Mouse (Mus musculus) MEL (cell line): ENCODE results near the gene Gm10840. TPM values are rescaled to one million over a fixed set of nuclear protein-coding genes. Genes with fewer than 3 reads are reported as not detected.
A peak's percentile ranks its signal among the peaks of the same experiment; 100 is the strongest.

Experiments
- DNase-seq: peaks from one replicate; pipeline ENCODE4 v3.0.0; 2011; ENCODE audit warnings: low read depth, low spot score
- H3K27ac ChIP-seq: 2 replicates; pipeline ENCODE4 v1.5.1; 2012; ENCODE audit warnings: low read depth, mild to moderate bottlenecking, control low read depth, low read length, moderate library complexity; ENCODE audit not compliant: control insufficient read depth
- H3K27me3 ChIP-seq, 2 experiments: fragments of 150-350 bp in 1 of 2; sonication (generic) in 1 of 2; 2 replicates each; pipeline ENCODE4 v1.6.1; 2012; ENCODE audit warnings: low read length in 2 of 2, mild to moderate bottlenecking in 2 of 2, improper control_type of control experiment in 1 of 2, moderate library complexity in 1 of 2; ENCODE audit not compliant: insufficient read depth in 2 of 2, control insufficient read depth in 1 of 2
- H3K36me3 ChIP-seq, 2 experiments: 2 replicates each; pipeline ENCODE4 v1.6.1; 2012 to 2014; ENCODE audit warnings: low read length in 2 of 2, improper control_type of control experiment in 1 of 2, inconsistent platforms in 1 of 2, mild to moderate bottlenecking in 1 of 2; ENCODE audit not compliant: insufficient read depth in 2 of 2, control insufficient read depth in 1 of 2
- H3K4me1 ChIP-seq, 2 experiments: fragments of 150-350 bp in 1 of 2; sonication (generic) in 1 of 2; 2 replicates each; pipeline ENCODE4 v1.6.1; 2012; ENCODE audit warnings: low read length in 2 of 2, improper control_type of control experiment in 1 of 2, mild to moderate bottlenecking in 1 of 2; ENCODE audit not compliant: insufficient read depth in 2 of 2, control insufficient read depth in 1 of 2
- H3K4me3 ChIP-seq, 2 experiments: fragments of 150-350 bp in 1 of 2; sonication (generic) in 1 of 2; 2 replicates each; pipeline ENCODE4 v1.5.1; 2012; ENCODE audit warnings: low read depth in 2 of 2, low read length in 2 of 2, mild to moderate bottlenecking in 2 of 2, moderate library complexity in 2 of 2, control low read depth in 1 of 2, improper control_type of control experiment in 1 of 2; ENCODE audit not compliant: control insufficient read depth in 1 of 2, insufficient read depth in 1 of 2
- H3K79me2 ChIP-seq: 2 replicates; pipeline ENCODE4 v1.6.1; 2012; ENCODE audit warnings: mild to moderate bottlenecking, low read length, moderate library complexity; ENCODE audit not compliant: control insufficient read depth, poor library complexity, insufficient read depth
- H3K9ac ChIP-seq: 2 replicates; pipeline ENCODE4 v1.6.1; 2012; ENCODE audit warnings: low read depth, mild to moderate bottlenecking, control low read depth, low read length, moderate library complexity; ENCODE audit not compliant: control insufficient read depth, poor library complexity, severe bottlenecking
- H3K9me3 ChIP-seq: fragments of 150-350 bp; sonication (generic); replicated peaks from 2 replicates; pipeline ENCODE4 v1.6.1; 2012; ENCODE audit warnings: mild to moderate bottlenecking, low read length, improper control_type of control experiment, moderate library complexity; ENCODE audit not compliant: insufficient read depth
- BHLHE40 ChIP-seq: IDR thresholded peaks from 2 replicates; pipeline ENCODE4 v1.6.1; 2012; ENCODE audit warnings: low read depth, mild to moderate bottlenecking, inconsistent platforms, low read length, improper control_type of control experiment, borderline replicate concordance
- CHD1 ChIP-seq: IDR thresholded peaks from 2 replicates; pipeline ENCODE4 v1.6.1; 2012; ENCODE audit warnings: low read depth, mild to moderate bottlenecking, inconsistent platforms, low read length, improper control_type of control experiment
- E2F4 ChIP-seq: IDR thresholded peaks from 2 replicates; pipeline ENCODE4 v1.6.1; 2011; ENCODE audit warnings: low read depth, low read length, improper control_type of control experiment, borderline replicate concordance
- ELF1 ChIP-seq: IDR thresholded peaks from 2 replicates; pipeline ENCODE4 v1.6.1; 2014; ENCODE audit warnings: low read depth, mild to moderate bottlenecking, inconsistent platforms, low read length, improper control_type of control experiment, moderate library complexity
- EP300 ChIP-seq, 2 experiments: IDR thresholded peaks; 2 replicates each; pipeline ENCODE4 v1.6.1; 2011; ENCODE audit warnings: improper control_type of control experiment in 2 of 2, low read length in 2 of 2, low read depth in 1 of 2, mild to moderate bottlenecking in 1 of 2
- ETS1 ChIP-seq: IDR thresholded peaks from 2 replicates; pipeline ENCODE4 v1.6.1; 2012; ENCODE audit warnings: low read depth, mild to moderate bottlenecking, inconsistent platforms, low read length, improper control_type of control experiment, moderate library complexity
- GABPA ChIP-seq: IDR thresholded peaks from 2 replicates; pipeline ENCODE4 v1.6.1; 2012; ENCODE audit warnings: low read depth, mild to moderate bottlenecking, inconsistent platforms, low read length, improper control_type of control experiment, moderate library complexity
- GATA1 ChIP-seq: IDR thresholded peaks from 2 replicates; pipeline ENCODE4 v1.6.1; 2011; ENCODE audit warnings: low read depth, low read length, improper control_type of control experiment
- JUND ChIP-seq: IDR thresholded peaks from 2 replicates; pipeline ENCODE4 v1.6.1; 2011; ENCODE audit warnings: low read depth, mild to moderate bottlenecking, improper control_type of control experiment, low read length
- KAT2A ChIP-seq: conservative IDR thresholded peaks from 2 replicates; pipeline ENCODE4 v1.6.1; 2012; ENCODE audit warnings: low read depth, low read length, improper control_type of control experiment, inconsistent platforms
- MAFK ChIP-seq: IDR thresholded peaks from 2 replicates; pipeline ENCODE4 v1.6.1; 2011; ENCODE audit warnings: low read depth, mild to moderate bottlenecking, low read length, improper control_type of control experiment, borderline replicate concordance
- MAX ChIP-seq: IDR thresholded peaks from 2 replicates; pipeline ENCODE4 v1.6.1; 2011; ENCODE audit warnings: low read length, improper control_type of control experiment
- MEF2A ChIP-seq: IDR thresholded peaks from 2 replicates; pipeline ENCODE4 v1.6.1; 2014; ENCODE audit warnings: low read depth, mild to moderate bottlenecking, inconsistent platforms, low read length, improper control_type of control experiment; ENCODE audit not compliant: poor library complexity, insufficient replicate concordance, severe bottlenecking; ENCODE audit errors: extremely low read depth
- MXI1 ChIP-seq: IDR thresholded peaks from 2 replicates; pipeline ENCODE4 v1.6.1; 2011; ENCODE audit warnings: mild to moderate bottlenecking, low read depth, low read length, improper control_type of control experiment
- MYB ChIP-seq: IDR thresholded peaks from 2 replicates; pipeline ENCODE4 v1.6.1; 2011; ENCODE audit warnings: mild to moderate bottlenecking, low read depth, low read length, improper control_type of control experiment
- MYC ChIP-seq: IDR thresholded peaks from 2 replicates; pipeline ENCODE4 v1.6.1; 2011; ENCODE audit warnings: low read depth, mild to moderate bottlenecking, low read length, improper control_type of control experiment, moderate library complexity
- NELFE ChIP-seq: IDR thresholded peaks from 2 replicates; pipeline ENCODE4 v1.6.1; 2011; ENCODE audit warnings: low read depth, low read length, improper control_type of control experiment
- NRF1 ChIP-seq: IDR thresholded peaks from 2 replicates; pipeline ENCODE4 v1.6.1; 2014; ENCODE audit warnings: low read depth, mild to moderate bottlenecking, inconsistent platforms, low read length, improper control_type of control experiment, moderate library complexity; ENCODE audit not compliant: poor library complexity, insufficient read depth, severe bottlenecking
- POLR2A ChIP-seq, 2 experiments: IDR thresholded peaks; 2 replicates each; pipeline ENCODE4 v1.6.1; 2011 to 2012; ENCODE audit warnings: low read length in 2 of 2, mild to moderate bottlenecking in 2 of 2, control low read depth in 1 of 2, improper control_type of control experiment in 1 of 2, low read depth in 1 of 2, moderate library complexity in 1 of 2; ENCODE audit not compliant: control insufficient read depth in 1 of 2, insufficient read depth in 1 of 2, poor library complexity in 1 of 2
- POLR2AphosphoS2 ChIP-seq: IDR thresholded peaks from 2 replicates; pipeline ENCODE4 v1.6.1; 2011; ENCODE audit warnings: low read length, improper control_type of control experiment
- POLR2AphosphoS5 ChIP-seq: IDR thresholded peaks from 2 replicates; pipeline ENCODE4 v1.6.1; 2012; ENCODE audit warnings: low read depth, borderline replicate concordance, mild to moderate bottlenecking, inconsistent platforms, low read length, moderate library complexity, mixed read lengths
- SIN3A ChIP-seq: IDR thresholded peaks from 2 replicates; pipeline ENCODE4 v1.6.1; 2012; ENCODE audit warnings: low read length, improper control_type of control experiment, inconsistent platforms
- TCF12 ChIP-seq: IDR thresholded peaks from 2 replicates; pipeline ENCODE4 v1.6.1; 2014; ENCODE audit warnings: low read depth, mild to moderate bottlenecking, inconsistent platforms, low read length, improper control_type of control experiment, moderate library complexity
- UBTF ChIP-seq: IDR thresholded peaks from 2 replicates; pipeline ENCODE4 v1.6.1; 2012; ENCODE audit warnings: low read depth, mild to moderate bottlenecking, inconsistent platforms, low read length, improper control_type of control experiment, moderate library complexity, borderline replicate concordance; ENCODE audit not compliant: insufficient read depth
- USF1 ChIP-seq: IDR thresholded peaks from 2 replicates; pipeline ENCODE4 v1.6.1; 2014; ENCODE audit warnings: low read depth, mild to moderate bottlenecking, inconsistent platforms, low read length, improper control_type of control experiment, moderate library complexity
- USF2 ChIP-seq, 2 experiments: IDR thresholded peaks; 2 replicates each; pipeline ENCODE4 v1.6.1; 2011 to 2012; ENCODE audit warnings: improper control_type of control experiment in 2 of 2, low read length in 2 of 2, borderline replicate concordance in 1 of 2, inconsistent platforms in 1 of 2, low read depth in 1 of 2, mild to moderate bottlenecking in 1 of 2; ENCODE audit not compliant: insufficient read depth in 1 of 2
- ZC3H11A ChIP-seq: IDR thresholded peaks from 2 replicates; pipeline ENCODE4 v1.6.1; 2012; ENCODE audit warnings: low read depth, mild to moderate bottlenecking, inconsistent platforms, low read length, improper control_type of control experiment
- ZMIZ1 ChIP-seq: IDR thresholded peaks from 2 replicates; pipeline ENCODE4 v1.6.1; 2012; ENCODE audit warnings: low read depth, mild to moderate bottlenecking, inconsistent platforms, low read length, improper control_type of control experiment, moderate library complexity
- ZNF384 ChIP-seq: IDR thresholded peaks from 2 replicates; pipeline ENCODE4 v1.6.1; 2012; ENCODE audit warnings: low read depth, mild to moderate bottlenecking, inconsistent platforms, low read length, improper control_type of control experiment
- polyA plus RNA-seq, 2 experiments: library from polyadenylated mRNA; stranded (reverse) in 1 of 2; unstranded in 1 of 2; fragments of >175 nt in 1 of 2; fragments of >200 nt in 1 of 2; gene quantifications; 2 replicates each; pipeline versions ENCODE4 v1.2.1 to v1.2.4; 2012; ENCODE audit warnings: low replicate concordance in 2 of 2, low read depth in 1 of 2; ENCODE audit not compliant: insufficient read length in 2 of 2, insufficient read depth in 1 of 2, missing spikeins in 1 of 2
- total RNA-seq: library from RNA; depleted of rRNA; stranded (reverse); fragments of 300-350 nt; gene quantifications from 2 replicates; pipeline ENCODE4 v1.2.3, GENCODE M21; 2012

The Gm10840 gene
- total and polyA plus RNA-seq, 3 experiments = not detected

DNA sequence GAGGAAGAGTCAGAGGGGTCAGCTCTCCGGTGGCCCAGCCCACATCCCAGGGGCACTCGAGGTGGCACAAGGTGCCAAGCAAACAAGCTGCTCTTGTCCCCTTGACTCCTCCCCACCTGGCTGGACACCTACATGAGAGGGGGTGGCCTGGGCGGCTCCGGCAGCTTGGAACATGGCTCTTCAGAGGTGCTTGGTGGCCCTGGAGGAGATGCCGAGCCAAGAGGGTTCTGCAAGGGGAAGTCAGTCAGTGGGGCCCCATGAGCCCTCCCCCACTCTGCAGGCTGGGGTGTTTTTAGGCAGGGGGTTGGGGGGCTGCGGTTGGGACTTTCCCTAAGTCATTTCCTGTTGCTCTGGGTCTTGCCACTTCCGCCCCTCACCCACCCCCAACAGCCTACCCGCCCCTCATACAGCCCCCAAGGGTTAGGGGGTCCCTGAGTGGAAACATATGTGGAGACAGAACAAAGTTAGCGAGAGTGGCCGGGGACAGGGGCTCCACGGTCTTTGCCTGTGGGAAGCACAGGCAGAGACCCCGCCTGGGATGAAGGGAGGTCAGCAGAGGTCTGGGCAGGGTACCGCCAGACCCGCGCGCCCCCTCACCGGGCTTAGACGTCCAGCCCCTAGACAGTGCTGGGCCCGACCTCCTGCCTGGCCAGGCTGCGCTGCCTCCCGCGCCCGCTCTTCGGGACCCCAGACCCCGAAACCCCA, 1.3 kb upstream of the Gm10840 start (continued):
- TF ChIP-seq EP300 (IDR thresholded peaks at IDR 0.05; ENCODE audit: low read depth in 1 of 2, low read length in 2 of 2) = peak; percentile 39 to 81; a peak in 3 of 4 replicates
- TF ChIP-seq UBTF = no peak
- TF ChIP-seq CHD1 = no peak
- no peak for TF ChIP-seq POLR2AphosphoS2
- no peak for TF ChIP-seq KAT2A
- TF ChIP-seq, all 39 proteins: peak for 12

DNA sequence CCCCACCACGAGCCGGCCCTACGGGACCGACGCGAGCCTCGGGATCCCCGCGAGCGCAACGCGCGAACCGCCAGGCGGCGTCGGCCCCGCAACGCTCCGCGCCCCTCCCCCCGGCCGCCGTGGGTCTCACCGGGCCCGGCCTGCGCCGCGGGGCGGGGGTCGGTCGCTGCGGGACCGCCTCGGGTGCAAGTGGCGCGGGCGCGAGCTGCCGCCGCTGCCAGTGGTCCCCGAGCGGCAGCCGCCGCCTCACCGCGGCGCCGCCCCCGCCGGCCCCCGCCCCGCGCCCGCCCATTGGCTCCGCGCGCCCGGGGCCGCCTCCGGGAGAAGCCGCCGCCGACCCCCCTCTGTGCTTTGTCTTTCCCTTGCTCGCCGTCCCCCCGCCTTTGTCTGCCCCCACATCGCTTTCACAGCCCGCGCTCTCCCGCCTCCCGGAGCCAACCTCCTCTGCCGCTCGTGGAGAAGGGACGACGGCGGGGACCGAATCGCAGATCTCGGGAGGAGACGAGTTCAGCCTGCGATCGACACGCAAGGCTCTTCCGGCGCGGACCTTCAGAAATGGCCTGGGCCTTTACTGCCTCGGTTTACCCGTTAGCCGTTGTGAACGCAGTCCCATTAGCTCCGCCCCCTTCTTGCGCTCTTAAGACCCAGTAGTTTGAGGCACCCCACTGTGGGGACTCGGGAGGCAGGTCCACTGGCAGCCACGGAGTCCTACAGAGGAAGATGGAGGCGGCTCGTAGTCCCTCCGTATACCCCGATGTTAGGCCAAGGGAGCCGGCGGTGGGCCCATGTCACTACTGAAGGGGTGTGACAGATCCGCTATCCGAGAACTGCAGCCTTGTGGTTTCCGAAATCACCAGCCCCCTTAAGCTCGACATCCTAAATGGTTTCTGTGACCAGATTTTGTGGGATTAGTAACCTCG, 469 bp upstream of the Gm10840 start:
- Histone ChIP-seq H3K4me3 (peak overlapping the region; percentile 85 to 97), H3K36me3 (peaks cover 0 to 4% of the 10 kb centered on the region in 2 experiments; a peak in 1 of 4 replicates), H3K27me3 (no peaks in the 10 kb centered on the region), H3K79me2 (peaks cover 13% of the 10 kb centered on the region), H3K9ac (peak overlapping the region; percentile 92), H3K27ac (peak overlapping the region; percentile 85), H3K4me1 (peaks cover 0 to 20% of the 10 kb centered on the region in 2 experiments; a peak in 2 of 4 replicates), H3K9me3 (no peaks in the 10 kb centered on the region)
- DNase-seq = peak; percentile 87
- peak; percentile 81; the same call in 1 of the 2 replicates for TF ChIP-seq CHD1
- no peak for TF ChIP-seq USF1
- no peak for TF ChIP-seq USF2 (IDR thresholded peaks at IDR 0.05; ENCODE audit: borderline replicate concordance in 1 of 2, insufficient read depth in 1 of 2, low read depth in 1 of 2, low read length in 2 of 2)
- peak; percentile 73 for TF ChIP-seq POLR2AphosphoS2
- TF ChIP-seq EP300 (IDR thresholded peaks at IDR 0.05; ENCODE audit: low read depth in 1 of 2, low read length in 2 of 2) = peak in 1 of 2 experiments; percentile 17; a peak in 1 of 4 replicates
- TF ChIP-seq JUND = no peak
- TF ChIP-seq E2F4 = no peak
- TF ChIP-seq MYC = 0 out of 2 replicates have a peak, but pooled peaks have one; percentile 42
- no peak for TF ChIP-seq MEF2A
- no peak for TF ChIP-seq ETS1
- TF ChIP-seq POLR2A (IDR thresholded peaks at IDR 0.05; ENCODE audit: control insufficient read depth in 1 of 2, insufficient read depth in 1 of 2, low read depth in 1 of 2, low read length in 2 of 2, poor library complexity in 1 of 2) = peak; percentile 72 to 90
- 0 out of 2 replicates have a peak, but pooled peaks have one; percentile 49 for TF ChIP-seq UBTF
- TF ChIP-seq MXI1 = no peak; the same call in none of the 2 replicates
- no peak for TF ChIP-seq ZC3H11A
- no peak; the same call in 1 of the 2 replicates for TF ChIP-seq NRF1
- TF ChIP-seq MAFK = no peak
- TF ChIP-seq NELFE = peak; percentile 78
- no peak for TF ChIP-seq GATA1
- peak; percentile 39; the same call in 1 of the 2 replicates for TF ChIP-seq MAX
- TF ChIP-seq MYB = peak; percentile 38; the same call in 1 of the 2 replicates
- no peak for TF ChIP-seq BHLHE40
- TF ChIP-seq ELF1 = 0 out of 2 replicates have a peak, but pooled peaks have one; percentile 20
- peak; percentile 79 for TF ChIP-seq SIN3A
- TF ChIP-seq POLR2AphosphoS5 = no peak
- TF ChIP-seq ZMIZ1 = 0 out of 2 replicates have a peak, but pooled peaks have one; percentile 67
- no peak for TF ChIP-seq GABPA
- TF ChIP-seq ZNF384 = no peak
- TF ChIP-seq TCF12 = 0 out of 2 replicates have a peak, but pooled peaks have one; percentile 1
